23 mouse cellular contexts compared by ENCODE assay signal in the genomic region with DNA sequence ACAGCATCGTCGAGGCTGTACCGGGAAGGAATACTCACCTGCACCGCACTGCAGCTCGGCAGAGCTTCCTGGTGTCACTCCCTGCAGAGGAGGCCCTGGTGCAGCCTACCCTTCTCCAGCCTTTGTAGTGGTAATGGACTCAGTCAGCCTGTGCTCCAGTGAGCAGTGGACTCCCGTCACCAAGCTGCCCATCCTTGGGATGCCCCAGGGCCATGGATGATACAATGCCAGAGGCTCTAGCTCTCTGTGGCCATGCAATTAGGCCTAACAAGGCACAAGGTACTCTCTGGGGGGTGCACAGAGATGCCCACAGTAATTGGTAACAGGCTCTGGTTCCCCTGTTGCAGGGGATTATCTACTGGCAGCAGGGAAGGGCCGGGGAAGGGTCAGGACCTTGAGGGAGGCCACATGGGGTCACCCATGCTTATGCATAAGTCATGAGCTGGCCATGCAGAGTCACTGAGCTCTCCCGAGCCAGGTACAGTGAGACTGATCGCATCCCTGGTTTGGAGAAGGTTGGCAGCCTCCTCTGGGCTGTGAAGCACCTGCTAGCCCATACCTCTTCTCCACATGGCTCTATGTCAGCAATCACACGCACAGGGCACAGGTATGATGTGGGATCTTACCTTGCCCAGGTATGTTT.
A peak's percentile ranks its signal among the peaks of the same experiment; 100 is the strongest.
DNase-seq lines count a peak whose midpoint lies in the region; ATAC-seq and TF ChIP-seq lines count a peak whose summit lies in the region.
"Had no signal": no experiment of that assay in that cellular context is flagged by ENCODE, and none has a peak within 500 bp of the region (broad histone marks: within the 10 kb centered on the region; RNA-seq: fewer than 3 reads in every experiment).

No protein-coding gene starts in this region.

- no peak overlapping the region for H3K9ac ChIP-seq in midbrain, postnatal 0 days (replicated peaks; ENCODE audit: low read length, poor library complexity, severe bottlenecking)
- H3K9ac ChIP-seq in neural tube, embryonic 13.5 days = no peak overlapping the region
- H3K9ac ChIP-seq: limb, embryonic 15.5 days; liver, embryonic 15.5 days had no signal

- no peak overlapping the region for H3K4me2 ChIP-seq in midbrain, postnatal 0 days (ENCODE audit: low read depth, low read length, poor library complexity, severe bottlenecking)
- no peak overlapping the region for H3K4me2 ChIP-seq in neural tube, embryonic 13.5 days
- H3K4me2 ChIP-seq: limb, embryonic 15.5 days; liver, embryonic 15.5 days had no signal

- no peaks in the 10 kb centered on the region for H3K9me3 ChIP-seq in midbrain, embryonic 10.5 days (replicated peaks)
- no peaks in the 10 kb centered on the region for H3K9me3 ChIP-seq in midbrain, postnatal 0 days (ENCODE audit: low read length)
- no peaks in the 10 kb centered on the region for H3K9me3 ChIP-seq in limb, embryonic 10.5 days (replicated peaks)
- H3K9me3 ChIP-seq in neural tube, embryonic 13.5 days = no peaks in the 10 kb centered on the region
- H3K9me3 ChIP-seq: limb, embryonic 15.5 days; liver, embryonic 15.5 days had no signal

- ATAC-seq in midbrain, postnatal 0 days (ENCODE audit: low FRiP score) = no peak
- peak; percentile 45; the same call in 1 of the 2 replicates for ATAC-seq in neural tube, embryonic 13.5 days (ENCODE audit: low read depth)
- ATAC-seq: forebrain, embryonic 14.5 days; Patski had no signal

- WGBS in midbrain, embryonic 10.5 days = 32% methylated on average over 10 of the region's 10 CpGs
- WGBS in midbrain, postnatal 0 days = 40% methylated on average over 10 of the region's 10 CpGs
- whole genome bisulfite sequencing in limb, embryonic 10.5 days = 55% methylated on average over 10 of the region's 10 CpGs
- WGBS in neural tube, embryonic 13.5 days = 51% methylated on average over 10 of the region's 10 CpGs

- H3K27me3 ChIP-seq in midbrain, embryonic 10.5 days (ENCODE audit: low read depth, poor library complexity, severe bottlenecking) = no peaks in the 10 kb centered on the region
- no peaks in the 10 kb centered on the region for H3K27me3 ChIP-seq in midbrain, postnatal 0 days (ENCODE audit: insufficient read depth, low read length)
- no peaks in the 10 kb centered on the region for H3K27me3 ChIP-seq in limb, embryonic 10.5 days (ENCODE audit: low read depth, poor library complexity, severe bottlenecking)
- no peaks in the 10 kb centered on the region for H3K27me3 ChIP-seq in neural tube, embryonic 13.5 days
- H3K27me3 ChIP-seq: limb, embryonic 15.5 days; liver, embryonic 15.5 days; Patski had no signal

- H3K4me1 ChIP-seq in midbrain, embryonic 10.5 days = peaks cover 54% of the 10 kb centered on the region
- 0 out of 2 replicates have a peak, but pooled peaks cover 4% of the 10 kb centered on the region for H3K4me1 ChIP-seq in midbrain, postnatal 0 days (ENCODE audit: insufficient read depth, low read length)
- peaks cover 37% of the 10 kb centered on the region for H3K4me1 ChIP-seq in limb, embryonic 10.5 days
- H3K4me1 ChIP-seq in neural tube, embryonic 13.5 days (replicated peaks) = peaks cover 35% of the 10 kb centered on the region
- H3K4me1 ChIP-seq: liver, embryonic 15.5 days had no signal

- TF ChIP-seq CTCF in midbrain, postnatal 0 days (IDR thresholded peaks at IDR 0.05) = no peak

- H3K4me3 ChIP-seq in midbrain, embryonic 10.5 days = no peak overlapping the region
- H3K4me3 ChIP-seq in midbrain, postnatal 0 days (ENCODE audit: low read depth, low read length) = no peak overlapping the region
- no peak overlapping the region for H3K4me3 ChIP-seq in limb, embryonic 10.5 days
- no peak overlapping the region for H3K4me3 ChIP-seq in neural tube, embryonic 13.5 days
- H3K4me3 ChIP-seq: erythroblast, embryonic 14.5 days; limb, embryonic 15.5 days; liver, embryonic 15.5 days; myocyte had no signal

- DNase-seq in embryo, embryonic 10 days (ENCODE audit: low spot score) = peak; percentile 39
- DNase-seq in embryo, embryonic 11 days = no peak
- DNase-seq in midbrain, embryonic 10.5 days (ENCODE audit: low spot score) = peak; percentile 47
- no peak for DNase-seq in midbrain, postnatal 0 days (ENCODE audit: low spot score)
- no peak for DNase-seq in limb, embryonic 10.5 days (ENCODE audit: low spot score)
- DNase-seq in kidney, adult 9 months = no peak
- DNase-seq in thymus, postnatal 25 days = no peak
- DNase-seq: adrenal gland, adult 8-10 months; cerebellum, adult 11 months; cerebellum, postnatal 10 days; gastrocnemius, postnatal 36 days; kidney, adult 11 months; kidney, postnatal 10 days; layer of hippocampus, postnatal 36 days; spleen, adult 18-20 months; thymus, adult 18-20 months had no signal

- H3K27ac ChIP-seq in midbrain, embryonic 10.5 days (replicated peaks) = peak overlapping the region; percentile 70
- H3K27ac ChIP-seq in midbrain, postnatal 0 days (ENCODE audit: low read depth, low read length) = no peak overlapping the region
- 0 out of 2 replicates have a peak overlapping the region, but pooled peaks have one; percentile 30 for H3K27ac ChIP-seq in limb, embryonic 10.5 days
- H3K27ac ChIP-seq in neural tube, embryonic 13.5 days (replicated peaks) = no peak overlapping the region
- H3K27ac ChIP-seq: limb, embryonic 15.5 days; liver, embryonic 15.5 days had no signal

- H3K36me3 ChIP-seq in midbrain, embryonic 10.5 days = no peaks in the 10 kb centered on the region
- H3K36me3 ChIP-seq in midbrain, postnatal 0 days (ENCODE audit: insufficient read depth, low read length) = no peaks in the 10 kb centered on the region
- H3K36me3 ChIP-seq in limb, embryonic 10.5 days = no peaks in the 10 kb centered on the region
- H3K36me3 ChIP-seq in neural tube, embryonic 13.5 days = no peaks in the 10 kb centered on the region
- H3K36me3 ChIP-seq: limb, embryonic 15.5 days; liver, embryonic 15.5 days had no signal

Comparison
In these comparisons a context has a peak if more than half of its experiments do, and no peak if none do; other contexts are left out.
1. DNase-seq: peak in embryo, embryonic 10 days (single experiment) and midbrain, embryonic 10.5 days (single experiment); none in embryo, embryonic 11 days (single experiment), midbrain, postnatal 0 days (single experiment), limb, embryonic 10.5 days (single experiment), kidney, adult 9 months (single experiment) and thymus, postnatal 25 days (single experiment).
2. H3K27ac ChIP-seq: peak in midbrain, embryonic 10.5 days (single experiment) and limb, embryonic 10.5 days (single experiment); none in midbrain, postnatal 0 days (single experiment) and neural tube, embryonic 13.5 days (single experiment).